Mouse (Mus musculus) midbrain, embryonic 11.5 days (tissue): ENCODE results near the gene Tiam1. TPM values are rescaled to one million over a fixed set of nuclear protein-coding genes. Genes with fewer than 3 reads are reported as not detected.

Source experiments
- ATAC-seq: fragments of 200-750 bp; cut with Nextera tagmentation; 2 replicates; pipeline ENCODE4 v1.8.0; 2017; ENCODE audit warnings: moderate TSS enrichment, moderate library complexity; ENCODE audit not compliant: low FRiP score
- DNase-seq: peaks from one replicate; pipeline ENCODE4 v3.0.0; 2015; ENCODE audit warnings: low spot score; ENCODE audit errors: missing footprints
- H3K27ac ChIP-seq: fragments of 300-500 bp; sonication (generic); 2 replicates; pipeline ENCODE4 v1.5.1; 2014; ENCODE audit warnings: low read depth, low read length
- H3K27me3 ChIP-seq: fragments of 300-500 bp; sonication (generic); 2 replicates; pipeline ENCODE4 v1.6.1; 2014; ENCODE audit warnings: mild to moderate bottlenecking, low read length, moderate library complexity, mixed read lengths; ENCODE audit not compliant: control insufficient read depth, insufficient read depth
- H3K36me3 ChIP-seq: fragments of 300-500 bp; sonication (generic); 2 replicates; pipeline ENCODE4 v1.6.1; 2014; ENCODE audit warnings: mild to moderate bottlenecking, low read length, moderate library complexity, mixed read lengths; ENCODE audit not compliant: control insufficient read depth, insufficient read depth
- H3K4me1 ChIP-seq: fragments of 300-500 bp; sonication (generic); 2 replicates; pipeline ENCODE4 v1.6.1; 2014; ENCODE audit warnings: low read length; ENCODE audit not compliant: control insufficient read depth, insufficient read depth
- H3K4me2 ChIP-seq: fragments of 300-500 bp; sonication (generic); 2 replicates; pipeline ENCODE4 v1.6.1; 2014; ENCODE audit warnings: mild to moderate bottlenecking, moderate library complexity
- H3K4me3 ChIP-seq: fragments of 300-500 bp; sonication (generic); 2 replicates; pipeline ENCODE4 v1.5.1; 2014; ENCODE audit warnings: low read depth, low read length
- H3K9ac ChIP-seq: fragments of 300-500 bp; sonication (generic); 2 replicates; pipeline ENCODE4 v1.6.1; 2014; ENCODE audit warnings: low read length
- H3K9me3 ChIP-seq: fragments of 300-500 bp; sonication (generic); 2 replicates; pipeline ENCODE4 v1.6.1; 2016; ENCODE audit warnings: low read length; ENCODE audit not compliant: control insufficient read depth
- WGBS: fragments of 180-500 bp; shearing (Covaris S2); extraction: QIAGEN DNeasy Blood & Tissue Kit; methylation state at CpG from one replicate; pipeline ENCODE4 v1.1.7; 2014; 5-methylcytosine and 5-hydroxymethylcytosine counted together
- polyA plus RNA-seq: library from polyadenylated mRNA; unstranded; fragments of >200 nt; fragmentation: Nextera tagmentation; extraction: Ambion mirVana; gene quantifications from 2 replicates; pipeline ENCODE4 v1.2.1, GENCODE M21; 2014

Gene Tiam1
- polyA plus RNA-seq, 1 experiment from 2014 or later: 14.2 TPM

- 56% methylated on average over 8 of the region's 8 CpGs for WGBS
- Histone ChIP-seq H3K27ac (no peak overlapping the region), H3K27me3 (peaks cover 26% of the 10 kb centered on the region), H3K36me3 (no peaks in the 10 kb centered on the region), H3K9ac (no peak overlapping the region), H3K4me2 (no peak overlapping the region), H3K4me3 (no peak overlapping the region), H3K9me3 (no peaks in the 10 kb centered on the region), H3K4me1 (peaks cover 22% of the 10 kb centered on the region)
- no peak for ATAC-seq
- DNase-seq: no peak
These were observed 15.2 kb downstream of the Tiam1 start for GRCm38 (mm10) chr16:90128361-90128760.

GRCm38 (mm10) chr16:90125318-90126314 lies 18.0 kb downstream of the Tiam1 start:
- ATAC-seq (no peak), DNase-seq (no peak)
- Histone ChIP-seq H3K4me2 (no peak overlapping the region), H3K4me1 (peaks cover 9% of the 10 kb centered on the region), H3K9ac (no peak overlapping the region), H3K27ac (no peak overlapping the region), H3K4me3 (no peak overlapping the region), H3K9me3 (no peaks in the 10 kb centered on the region), H3K27me3 (peaks cover 19% of the 10 kb centered on the region), H3K36me3 (no peaks in the 10 kb centered on the region)
- 81% methylated on average over 21 of the region's 21 CpGs for WGBS

- H3K4me2 ChIP-seq: no peak overlapping the region
- no peak overlapping the region for H3K4me3 ChIP-seq
- 84% methylated on average over 6 of the region's 6 CpGs for WGBS
- ATAC-seq (no peak), DNase-seq (no peak)
- H3K9ac ChIP-seq: no peak overlapping the region
- peaks cover 3% of the 10 kb centered on the region; the same call in 1 of the 2 replicates for H3K27me3 ChIP-seq
- no peak overlapping the region for H3K27ac ChIP-seq
- H3K36me3 ChIP-seq: no peaks in the 10 kb centered on the region
- H3K4me1 ChIP-seq: no peaks in the 10 kb centered on the region
- H3K9me3 ChIP-seq: peaks cover 5% of the 10 kb centered on the region; the same call in 1 of the 2 replicates
These were observed 20.5 kb downstream of the Tiam1 start for GRCm38 (mm10) chr16:90123091-90123490.

- Histone ChIP-seq H3K9me3 (peaks cover 5% of the 10 kb centered on the region; the same call in 1 of the 2 replicates), H3K4me2 (no peak overlapping the region), H3K36me3 (no peaks in the 10 kb centered on the region), H3K4me3 (no peak overlapping the region), H3K4me1 (no peaks in the 10 kb centered on the region), H3K27ac (no peak overlapping the region), H3K27me3 (peaks cover 3% of the 10 kb centered on the region; the same call in 1 of the 2 replicates), H3K9ac (no peak overlapping the region)
- ATAC-seq: no peak
- no peak for DNase-seq
- WGBS: 95% methylated on average over 9 of the region's 9 CpGs
These were observed 21.1 kb downstream of the Tiam1 start for GRCm38 (mm10) chr16:90122439-90122838.

- H3K36me3 ChIP-seq: no peaks in the 10 kb centered on the region
- H3K4me1 ChIP-seq: no peaks in the 10 kb centered on the region
- H3K4me2 ChIP-seq: no peak overlapping the region
- WGBS: 98% methylated on average over 13 of the region's 13 CpGs
- no peak for ATAC-seq
- H3K9me3 ChIP-seq: peaks cover 5% of the 10 kb centered on the region; the same call in 1 of the 2 replicates
- no peak overlapping the region for H3K9ac ChIP-seq
- H3K27me3 ChIP-seq: no peaks in the 10 kb centered on the region; the same call in 1 of the 2 replicates
- H3K27ac ChIP-seq: no peak overlapping the region
- no peak overlapping the region for H3K4me3 ChIP-seq
- DNase-seq: no peak
These were observed 21.8 kb downstream of the Tiam1 start for GRCm38 (mm10) chr16:90121799-90122198.

GRCm38 (mm10) chr16:90119969-90120368 lies 23.6 kb downstream of the Tiam1 start:
- WGBS: 93% methylated on average over 4 of the region's 4 CpGs
- Histone ChIP-seq H3K27me3 (no peaks in the 10 kb centered on the region), H3K4me1 (no peaks in the 10 kb centered on the region), H3K9ac (no peak overlapping the region), H3K4me3 (no peak overlapping the region), H3K9me3 (peaks cover 5% of the 10 kb centered on the region; the same call in 1 of the 2 replicates), H3K4me2 (no peak overlapping the region), H3K36me3 (no peaks in the 10 kb centered on the region), H3K27ac (no peak overlapping the region)
- DNase-seq: no peak
- ATAC-seq: no peak

GRCm38 (mm10) chr16:90116637-90117182 lies 26.9 kb downstream of the Tiam1 start:
- ATAC-seq (no peak), DNase-seq (no peak)
- Histone ChIP-seq H3K4me3 (no peak overlapping the region), H3K36me3 (no peaks in the 10 kb centered on the region), H3K4me2 (no peak overlapping the region), H3K9me3 (peaks cover 5% of the 10 kb centered on the region; the same call in 1 of the 2 replicates), H3K9ac (no peak overlapping the region), H3K4me1 (no peaks in the 10 kb centered on the region), H3K27ac (no peak overlapping the region), H3K27me3 (no peaks in the 10 kb centered on the region)
- 93% methylated on average over 13 of the region's 13 CpGs for WGBS

- Histone ChIP-seq H3K4me2 (no peak overlapping the region), H3K27me3 (no peaks in the 10 kb centered on the region), H3K9ac (no peak overlapping the region), H3K4me1 (no peaks in the 10 kb centered on the region), H3K36me3 (no peaks in the 10 kb centered on the region), H3K4me3 (no peak overlapping the region), H3K27ac (no peak overlapping the region), H3K9me3 (no peaks in the 10 kb centered on the region)
- 93% methylated on average over 11 of the region's 11 CpGs for WGBS
- DNase-seq: no peak
- ATAC-seq: no peak
These were observed 30.9 kb downstream of the Tiam1 start for GRCm38 (mm10) chr16:90112577-90113155.

GRCm38 (mm10) chr16:90109500-90109899 lies 34.1 kb downstream of the Tiam1 start:
- 70% methylated on average over 2 of the region's 3 CpGs for WGBS
- no peak overlapping the region for H3K27ac ChIP-seq
- H3K9ac ChIP-seq: no peak overlapping the region
- no peaks in the 10 kb centered on the region for H3K9me3 ChIP-seq
- no peaks in the 10 kb centered on the region for H3K4me1 ChIP-seq
- no peak for DNase-seq
- H3K27me3 ChIP-seq: no peaks in the 10 kb centered on the region
- H3K4me3 ChIP-seq: no peak overlapping the region
- no peak for ATAC-seq
- H3K4me2 ChIP-seq: no peak overlapping the region
- no peaks in the 10 kb centered on the region for H3K36me3 ChIP-seq
